Mouse (Mus musculus): ENCODE results near the gene Tex26.

DNA sequence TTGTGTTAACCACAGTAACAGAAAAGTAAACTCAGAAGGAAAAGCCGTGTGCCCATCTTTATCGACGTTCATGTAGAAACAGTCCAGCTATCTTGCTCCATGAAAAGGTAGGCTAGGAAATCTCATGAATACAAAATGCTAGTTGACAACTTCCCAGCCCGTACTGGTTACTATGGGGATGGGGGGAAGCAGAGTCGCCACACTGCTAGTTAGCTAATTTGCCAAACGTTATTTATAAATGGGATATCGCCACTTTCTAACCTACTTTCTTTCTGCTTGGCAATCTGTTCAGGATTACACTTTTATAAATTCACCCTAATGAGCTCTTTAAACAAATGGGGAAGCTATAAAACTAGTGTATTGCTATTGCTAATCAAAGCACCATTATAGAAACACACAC, 42.5 kb downstream of the Tex26 start:
- no peak for TF ChIP-seq CTCF (IDR thresholded peaks at IDR 0.05; ENCODE audit: extremely low read depth, insufficient read depth, low read length)
- TF ChIP-seq POLR2A (IDR thresholded peaks at IDR 0.05; ENCODE audit: extremely low read depth, insufficient read depth, low read length), result no peak

Measured in cortical plate, adult 2 months (tissue).